Mouse (Mus musculus) lung, adult 2 months (tissue): Measurements from ENCODE around the gene Msrb3. TPM values are rescaled to one million over a fixed set of nuclear protein-coding genes. Genes with fewer than 3 reads are reported as not detected.
"Not testable (repeated sequence)": the region's sequence is repeated elsewhere in the genome, so short reads cannot be mapped to it uniquely, and the experiment has no call there.

Experiments used
- DNase-seq: peaks from one replicate; pipeline ENCODE4 v3.0.0; 2022
- H3K4me1 ChIP-seq: fragments of 200-500 bp; 2 replicates; pipeline ENCODE4 v1.6.1; 2011; ENCODE audit warnings: low read length; ENCODE audit not compliant: control insufficient read depth, insufficient read depth
- H3K4me3 ChIP-seq: fragments of 200-500 bp; replicated peaks from 2 replicates; pipeline ENCODE3; 2011; ENCODE audit warnings: low read depth, mild to moderate bottlenecking, control low read depth, low read length; ENCODE audit errors: extremely low read depth
- CTCF ChIP-seq: fragments of 200-500 bp; IDR thresholded peaks from 2 replicates; pipeline ENCODE4 v1.5.1; 2011; ENCODE audit warnings: mild to moderate bottlenecking, low read length, control low read depth; ENCODE audit not compliant: insufficient read depth
- POLR2A ChIP-seq: fragments of 200-500 bp; IDR thresholded peaks from 2 replicates; pipeline ENCODE4 v1.6.1; 2011; ENCODE audit warnings: low read depth, mild to moderate bottlenecking, control low read depth, low read length, borderline replicate concordance; ENCODE audit errors: extremely low read depth
- WGBS: fragments of 180-500 bp; shearing (Covaris S2); methylation state at CpG from one replicate; pipeline ENCODE4 v1.1.7; 2018; 5-methylcytosine and 5-hydroxymethylcytosine counted together
- polyA plus RNA-seq: library from polyadenylated mRNA; depleted of rRNA; stranded (reverse); fragments of >200 nt; gene quantifications from 2 replicates; pipeline ENCODE4 v1.2.3, GENCODE M21; 2012

Msrb3 gene
- polyA plus RNA-seq, 1 experiment, result 36.6 TPM

DNA sequence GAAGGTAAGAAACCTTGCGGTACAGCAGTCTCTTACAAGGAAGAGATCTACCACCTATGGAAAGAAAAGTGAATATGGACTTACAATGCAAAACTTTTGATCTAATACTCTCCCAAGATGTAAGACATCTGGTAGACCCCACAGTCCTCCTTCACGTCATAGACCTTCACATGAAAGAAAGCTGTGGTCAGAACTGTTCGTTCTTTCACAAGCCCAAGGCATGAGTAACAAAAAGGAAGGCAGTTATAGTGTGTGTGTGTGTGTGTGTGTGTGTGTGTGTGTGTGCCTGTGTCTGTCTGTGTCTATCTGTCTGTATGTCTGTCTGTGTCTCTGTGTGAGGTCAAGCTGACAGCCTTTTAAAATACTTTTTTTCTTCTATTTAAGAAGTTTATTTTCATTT is 131.5 kb downstream of the Msrb3 start:
- H3K4me3 ChIP-seq, result no peak overlapping the region
- no peak for DNase-seq
- TF ChIP-seq CTCF (no peak), POLR2A (no peak)
- peaks cover 3% of the 10 kb centered on the region for H3K4me1 ChIP-seq
- WGBS, result 86% methylated on average over 3 of the region's 3 CpGs

DNA sequence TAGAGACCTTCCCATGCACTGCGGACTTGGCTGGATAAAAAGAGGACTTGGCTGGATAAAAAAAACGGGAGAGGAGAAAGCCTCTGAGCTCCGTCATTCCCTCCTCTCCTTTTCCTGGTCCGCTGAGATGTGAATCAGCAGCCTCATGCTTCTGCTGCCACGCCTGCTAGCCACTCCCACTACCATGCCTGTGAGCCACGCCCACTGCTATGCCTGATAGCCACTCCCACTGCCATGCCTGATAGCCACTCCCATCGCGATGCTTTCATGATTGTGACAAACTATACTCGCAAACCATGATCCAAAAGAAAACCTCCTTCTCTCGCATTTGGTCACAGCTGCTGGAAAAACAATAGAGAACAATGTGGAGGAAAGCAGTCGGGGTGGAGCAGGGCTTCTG is 133.5 kb downstream of the Msrb3 start:
- DNase-seq, result no peak
- Histone ChIP-seq H3K4me3 (no peak overlapping the region), H3K4me1 (peaks cover 3% of the 10 kb centered on the region)
- no peak for TF ChIP-seq POLR2A
- TF ChIP-seq CTCF, result no peak
- 84% methylated on average over 11 of the region's 11 CpGs for WGBS

DNA sequence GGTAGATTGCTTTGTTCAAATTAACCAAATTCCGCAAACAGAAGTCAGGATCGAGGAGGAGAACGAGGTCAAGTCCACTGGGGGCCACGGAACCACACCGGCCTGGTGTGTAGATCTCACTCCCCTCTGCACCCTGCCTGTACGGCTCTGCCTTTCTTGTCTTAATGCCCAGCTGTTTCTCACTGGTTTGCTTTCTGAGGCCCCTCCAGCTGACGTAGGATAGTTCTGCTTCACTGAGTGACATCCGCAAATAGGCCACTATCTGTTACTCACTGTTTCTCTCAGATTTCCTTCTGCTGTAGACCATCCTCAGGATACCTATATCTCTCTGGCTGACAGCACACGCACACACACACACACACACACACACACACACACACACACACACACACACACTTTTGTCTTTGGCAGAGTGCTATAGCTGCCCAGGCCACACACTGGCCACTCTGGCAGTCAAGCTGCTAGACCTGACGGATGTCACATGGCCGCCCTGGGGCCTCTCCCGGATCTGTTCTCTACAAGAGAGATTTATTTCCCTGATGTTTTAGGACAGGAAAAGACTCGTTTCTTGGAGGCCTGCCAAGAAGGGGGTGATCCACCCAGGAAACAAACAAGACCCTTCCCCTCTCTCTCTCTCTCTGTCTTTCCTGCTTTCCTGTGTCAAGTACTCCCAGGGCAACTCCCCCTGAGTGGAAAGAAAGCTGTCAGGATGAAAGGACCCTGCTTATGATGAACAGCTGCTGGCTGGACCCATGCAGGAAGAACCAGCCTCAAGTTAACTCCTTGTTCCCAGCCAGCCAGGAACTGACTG is 135.0 kb downstream of the Msrb3 start:
- Histone ChIP-seq H3K4me3 (no peak overlapping the region), H3K4me1 (peaks cover 3% of the 10 kb centered on the region)
- DNase-seq, result no peak
- no peak for TF ChIP-seq CTCF
- no peak for TF ChIP-seq POLR2A
- WGBS, result 39% methylated on average over 13 of the region's 13 CpGs

DNA sequence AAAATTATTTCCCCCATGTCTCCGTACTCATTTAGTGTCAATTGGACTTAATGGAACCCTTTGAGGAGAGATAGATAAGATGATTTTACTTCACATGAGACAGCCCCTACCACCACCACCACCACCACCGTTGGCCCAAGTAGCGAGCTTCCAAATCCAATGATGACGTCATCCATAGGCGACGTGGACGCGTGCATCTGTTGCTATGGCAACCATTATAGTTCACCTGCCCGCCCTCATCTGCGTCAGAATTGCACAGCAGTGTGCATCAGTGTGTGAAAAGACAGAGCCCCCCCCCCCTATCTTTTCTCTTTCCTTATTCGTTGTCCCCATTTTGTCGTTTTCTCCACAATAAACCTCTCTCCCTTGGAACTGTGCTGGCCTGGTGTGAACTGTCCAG is 135.9 kb downstream of the Msrb3 start:
- TF ChIP-seq CTCF, result no peak
- no peak for TF ChIP-seq POLR2A
- no peak overlapping the region for H3K4me3 ChIP-seq
- H3K4me1 ChIP-seq, result peaks cover 3% of the 10 kb centered on the region
- WGBS, result 91% methylated on average over 12 of the region's 12 CpGs
- DNase-seq, result no peak

DNA sequence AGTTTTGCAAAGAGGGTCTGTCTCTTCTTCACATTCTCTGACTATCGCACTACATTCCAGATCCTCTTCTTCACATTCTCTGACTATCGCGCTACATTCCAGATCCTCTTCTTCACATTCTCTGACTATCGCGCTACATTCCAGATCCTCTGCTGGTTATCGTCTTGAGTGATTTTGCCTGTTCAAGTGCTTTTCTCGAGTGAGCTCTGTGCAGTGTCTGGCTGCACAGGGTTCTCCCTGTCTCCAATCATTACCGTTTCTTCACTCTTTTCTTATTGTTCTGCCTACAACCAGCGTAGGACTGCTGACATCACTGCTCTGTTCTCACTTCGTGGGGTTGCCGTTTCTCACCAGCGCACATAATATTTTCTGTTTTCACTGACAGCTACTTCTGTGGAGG is 138.2 kb downstream of the Msrb3 start:
- no peak for DNase-seq
- 72% methylated on average over 12 of the region's 12 CpGs for WGBS
- peaks cover 3% of the 10 kb centered on the region for H3K4me1 ChIP-seq
- no peak overlapping the region for H3K4me3 ChIP-seq
- TF ChIP-seq POLR2A (no peak), CTCF (no peak)

DNA sequence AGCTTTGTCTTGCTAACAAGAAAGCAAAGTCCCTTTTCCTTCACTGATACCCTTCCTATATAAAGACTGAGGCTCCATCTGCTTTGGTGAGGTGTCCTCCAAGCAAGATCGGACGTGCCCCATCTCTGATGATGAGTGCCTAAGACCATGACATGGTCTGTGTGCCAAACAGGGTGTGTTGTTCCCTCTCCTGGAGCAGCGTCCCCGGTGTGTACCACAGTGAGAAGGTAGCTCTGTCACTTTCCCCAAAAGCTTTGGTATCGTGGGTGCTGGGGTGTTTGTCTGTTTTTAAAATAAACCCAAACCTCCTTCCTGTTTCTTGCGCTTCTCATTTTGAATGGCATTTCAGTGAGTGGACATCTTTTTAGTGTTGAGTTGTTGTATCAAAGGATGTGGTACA is 139.0 kb downstream of the Msrb3 start:
- no peak for DNase-seq
- 88% methylated on average over 6 of the region's 6 CpGs for WGBS

DNA sequence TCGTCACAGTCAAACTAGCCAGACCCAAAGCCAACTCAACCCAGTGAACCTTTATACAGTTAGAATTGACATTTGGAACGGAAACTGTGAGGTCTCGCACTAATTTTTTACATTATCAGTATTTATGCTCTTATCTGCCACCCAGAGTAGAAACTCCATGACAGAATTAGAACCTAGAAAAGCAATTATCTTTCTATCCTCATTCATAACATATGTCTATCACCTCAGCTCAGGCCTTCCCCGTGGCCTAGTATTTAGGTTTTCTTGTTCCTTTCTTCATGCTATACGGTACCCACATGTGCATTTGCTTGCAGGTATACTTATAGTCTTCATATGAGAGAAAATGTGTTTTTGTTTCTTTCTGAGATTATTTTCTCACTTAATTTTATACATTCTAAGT is 146.4 kb downstream of the Msrb3 start:
- DNase-seq, result no peak
- 81% methylated on average over 5 of the region's 5 CpGs for WGBS
- TF ChIP-seq POLR2A (no peak), CTCF (no peak)
- Histone ChIP-seq H3K4me3 (no peak overlapping the region), H3K4me1 (0 out of 2 replicates have a peak, but pooled peaks cover 2% of the 10 kb centered on the region)

More for the DNA sequence above, 139.0 kb downstream of the Msrb3 start:
- no peak for TF ChIP-seq POLR2A
- no peak for TF ChIP-seq CTCF
- peaks cover 3% of the 10 kb centered on the region for H3K4me1 ChIP-seq
- no peak overlapping the region for H3K4me3 ChIP-seq

DNA sequence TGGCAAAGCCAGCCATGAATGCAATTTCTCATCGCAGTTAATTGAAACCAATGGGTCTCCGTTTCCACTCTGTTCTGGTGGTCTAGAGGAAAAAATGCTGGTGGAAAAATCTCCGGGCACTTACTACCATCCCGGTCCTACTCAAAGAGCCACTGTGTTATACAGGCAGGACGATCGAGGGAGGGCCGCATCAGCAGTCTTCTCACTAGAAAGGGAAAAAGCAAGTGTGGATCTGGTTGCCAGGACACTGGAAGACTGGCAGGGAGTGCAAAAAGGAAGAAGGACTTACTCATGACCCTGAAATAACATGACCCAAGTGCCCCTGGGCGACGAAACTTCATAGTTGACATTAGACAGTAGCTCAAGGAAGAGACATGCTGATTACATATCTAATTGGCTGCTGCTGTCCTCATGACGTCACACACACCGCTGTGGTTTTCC is 147.1 kb downstream of the Msrb3 start:
- H3K4me1 ChIP-seq, result 0 out of 2 replicates have a peak, but pooled peaks cover 2% of the 10 kb centered on the region
- WGBS, result 48% methylated on average over 11 of the region's 11 CpGs
- no peak for DNase-seq
- H3K4me3 ChIP-seq, result no peak overlapping the region
- TF ChIP-seq CTCF (no peak), POLR2A (no peak)

DNA sequence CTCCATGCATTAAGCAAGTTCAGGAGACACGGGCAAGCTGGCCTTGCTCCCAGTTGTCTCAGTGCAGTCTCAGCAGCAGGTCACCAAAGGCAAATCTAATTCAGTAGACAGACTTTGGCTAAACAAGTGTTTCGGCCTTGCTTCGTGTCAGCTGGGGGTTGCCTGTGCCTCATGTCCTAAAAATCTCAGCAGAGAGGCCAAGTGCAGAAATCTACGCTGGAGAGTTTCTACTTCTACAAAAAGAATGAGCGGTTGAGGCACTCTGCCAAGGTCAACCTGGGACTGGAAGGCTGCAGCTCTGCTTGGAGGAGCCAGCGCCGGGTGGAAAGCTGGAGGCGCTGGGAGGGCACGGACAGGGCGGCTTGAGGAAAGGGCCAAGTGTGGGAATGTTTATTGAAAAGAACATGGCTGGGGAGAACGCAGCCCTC is 147.6 kb downstream of the Msrb3 start:
- peak; percentile 42 for DNase-seq
- WGBS, result 38% methylated on average over 11 of the region's 11 CpGs
- no peak overlapping the region for H3K4me3 ChIP-seq
- TF ChIP-seq CTCF, result no peak
- TF ChIP-seq POLR2A, result no peak
- H3K4me1 ChIP-seq, result 0 out of 2 replicates have a peak, but pooled peaks cover 2% of the 10 kb centered on the region

DNA sequence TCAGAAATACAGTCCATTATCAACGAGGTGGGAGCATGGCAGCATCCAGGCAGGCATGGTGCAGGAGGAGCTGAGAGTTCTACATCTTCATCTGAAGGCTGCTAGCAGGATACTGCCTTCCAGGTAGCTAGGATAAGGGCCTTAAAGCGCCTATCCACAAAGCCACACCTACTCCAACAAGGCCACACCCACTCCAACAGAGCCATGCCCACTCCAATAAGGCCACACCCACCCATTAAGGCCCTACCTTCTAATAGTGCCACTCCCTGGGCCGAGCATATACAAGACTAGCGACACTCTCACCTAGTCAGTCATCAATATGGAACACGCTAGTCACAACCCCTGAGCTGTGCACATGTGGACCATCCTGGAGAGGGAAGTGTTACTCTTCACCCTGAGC is 149.3 kb downstream of the Msrb3 start:
- H3K4me3 ChIP-seq, DNase-seq, H3K4me1 ChIP-seq: not testable (repeated sequence)
- 98% methylated on average over 5 of the region's 5 CpGs for WGBS
